Mouse (Mus musculus) heart, embryonic 10.5 days (tissue): Measurements from ENCODE around the gene Trim59. TPM values are rescaled to one million over a fixed set of nuclear protein-coding genes. Genes with fewer than 3 reads are reported as not detected.
"Not testable (repeated sequence)": the region's sequence is repeated elsewhere in the genome, so short reads cannot be mapped to it uniquely, and the experiment has no call there.

Experiments used
- DNase-seq: peaks from one replicate; pipeline ENCODE4 v3.0.0-alpha.2; 2017; ENCODE audit warnings: low spot score
- H3K27ac ChIP-seq: fragments of 300-500 bp; sonication (generic); 2 replicates; pipeline ENCODE4 v1.5.1; 2016; ENCODE audit warnings: mild to moderate bottlenecking
- H3K27me3 ChIP-seq: fragments of 300-500 bp; sonication (generic); 2 replicates; pipeline ENCODE4 v1.6.1; 2016; ENCODE audit warnings: mild to moderate bottlenecking; ENCODE audit not compliant: poor library complexity, insufficient read depth, severe bottlenecking
- H3K36me3 ChIP-seq: fragments of 300-500 bp; sonication (generic); 2 replicates; pipeline ENCODE4 v1.6.1; 2016; ENCODE audit warnings: mild to moderate bottlenecking, moderate library complexity
- H3K4me1 ChIP-seq: fragments of 300-500 bp; sonication (generic); 2 replicates; pipeline ENCODE4 v1.6.1; 2016; ENCODE audit warnings: mild to moderate bottlenecking
- H3K4me3 ChIP-seq: fragments of 300-500 bp; sonication (generic); 2 replicates; pipeline ENCODE4 v1.5.1; 2016; ENCODE audit warnings: mild to moderate bottlenecking, moderate library complexity
- H3K9me3 ChIP-seq: fragments of 300-500 bp; sonication (generic); 2 replicates; pipeline ENCODE4 v1.6.1; 2016; ENCODE audit warnings: mild to moderate bottlenecking, moderate library complexity
- WGBS: fragments of 180-500 bp; shearing (Covaris S2); methylation state at CpG from one replicate; pipeline ENCODE4 v1.1.7; 2016; 5-methylcytosine and 5-hydroxymethylcytosine counted together
- polyA plus RNA-seq: library from polyadenylated mRNA; unstranded; fragments of >200 nt; fragmentation: Nextera tagmentation; extraction: Ambion mirVana; gene quantifications from 2 replicates; pipeline ENCODE4 v1.2.1, GENCODE M21; 2016

Trim59 gene
- polyA plus RNA-seq, 1 experiment from 2014 or later = 122 TPM

- Histone ChIP-seq H3K36me3 (peaks cover 55% of the 10 kb centered on the region), H3K4me3 (peak overlapping the region; percentile 93), H3K4me1 (peaks cover 18% of the 10 kb centered on the region), H3K9me3 (no peaks in the 10 kb centered on the region), H3K27ac (no peak overlapping the region), H3K27me3 (no peaks in the 10 kb centered on the region)
- WGBS = 73% methylated on average over 5 of the region's 5 CpGs
- no peak for DNase-seq
Observed at GRCm38 (mm10) chr3:69041298-69041697, 3.3 kb downstream of the Trim59 start.

- DNase-seq = no peak
- Histone ChIP-seq H3K4me3 (0 out of 2 replicates have a peak overlapping the region, but pooled peaks have one; percentile 93), H3K4me1 (peaks cover 12% of the 10 kb centered on the region), H3K36me3 (peaks cover 65% of the 10 kb centered on the region), H3K9me3 (no peaks in the 10 kb centered on the region), H3K27ac (no peak overlapping the region), H3K27me3 (no peaks in the 10 kb centered on the region)
- WGBS = 83% methylated on average over 2 of the region's 2 CpGs
Observed at GRCm38 (mm10) chr3:69040105-69040504, 4.5 kb downstream of the Trim59 start.

GRCm38 (mm10) chr3:69026133-69026783, 18.3 kb downstream of the Trim59 start:
- peaks cover 96% of the 10 kb centered on the region for H3K36me3 ChIP-seq

DNA sequence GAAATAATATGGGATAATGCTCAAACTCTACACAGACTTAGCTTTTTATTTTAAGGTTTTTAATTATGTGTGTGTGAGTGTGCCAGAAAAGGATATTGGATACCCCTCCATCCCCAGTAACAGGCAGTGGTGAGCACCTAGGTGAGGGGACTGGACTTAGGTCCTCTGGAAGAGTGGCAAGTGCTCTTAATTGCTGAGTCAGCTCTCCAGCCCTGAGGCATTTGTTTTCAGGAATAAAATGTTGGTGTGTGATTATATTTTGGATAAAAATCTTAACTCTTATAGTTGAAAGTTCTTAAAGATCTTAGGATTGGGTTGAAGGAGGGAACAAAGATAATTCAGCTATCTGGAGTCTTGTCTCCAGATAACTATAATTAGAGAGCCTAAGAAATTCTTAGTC, 23.8 kb downstream of the Trim59 start:
- Histone ChIP-seq H3K27me3 (no peaks in the 10 kb centered on the region), H3K36me3 (peaks cover 97% of the 10 kb centered on the region), H3K27ac (no peak overlapping the region)

More at GRCm38 (mm10) chr3:69026133-69026783, 18.3 kb downstream of the Trim59 start:
- Histone ChIP-seq H3K27ac (no peak overlapping the region), H3K9me3 (no peaks in the 10 kb centered on the region), H3K4me1 (no peaks in the 10 kb centered on the region), H3K27me3 (no peaks in the 10 kb centered on the region), H3K4me3 (no peak overlapping the region)
- 88% methylated on average over 1 of the region's 1 CpGs for WGBS
- no peak for DNase-seq

DNA sequence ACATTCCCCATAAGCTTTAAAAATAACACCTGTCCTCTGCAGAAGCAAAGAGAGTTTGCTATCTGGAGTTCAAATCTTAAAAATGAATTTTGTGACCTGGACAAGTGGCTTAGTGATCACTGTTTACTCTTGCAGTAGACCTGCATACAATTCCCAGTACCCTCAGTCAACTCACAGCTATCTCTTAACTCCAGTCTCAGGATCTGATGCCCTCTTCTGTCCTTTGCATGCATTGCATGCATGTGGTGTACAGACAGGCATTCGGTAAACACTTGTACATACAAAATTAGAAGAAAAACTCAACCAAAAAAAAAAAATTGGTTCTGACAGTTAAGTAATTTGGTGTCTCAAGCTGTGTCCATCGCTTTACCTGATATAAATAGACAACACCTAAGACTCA, 24.3 kb downstream of the Trim59 start:
- no peak for DNase-seq
- no peaks in the 10 kb centered on the region for H3K4me1 ChIP-seq
- H3K27me3 ChIP-seq = no peaks in the 10 kb centered on the region
- H3K36me3 ChIP-seq = peaks cover 95% of the 10 kb centered on the region
- no peak overlapping the region for H3K4me3 ChIP-seq
- no peaks in the 10 kb centered on the region for H3K9me3 ChIP-seq
- no peak overlapping the region for H3K27ac ChIP-seq
- WGBS = 95% methylated on average over 2 of the region's 2 CpGs

More for the DNA sequence above, 23.8 kb downstream of the Trim59 start:
- Histone ChIP-seq H3K9me3 (no peaks in the 10 kb centered on the region), H3K4me3 (no peak overlapping the region), H3K4me1 (no peaks in the 10 kb centered on the region)
- no peak for DNase-seq

DNA sequence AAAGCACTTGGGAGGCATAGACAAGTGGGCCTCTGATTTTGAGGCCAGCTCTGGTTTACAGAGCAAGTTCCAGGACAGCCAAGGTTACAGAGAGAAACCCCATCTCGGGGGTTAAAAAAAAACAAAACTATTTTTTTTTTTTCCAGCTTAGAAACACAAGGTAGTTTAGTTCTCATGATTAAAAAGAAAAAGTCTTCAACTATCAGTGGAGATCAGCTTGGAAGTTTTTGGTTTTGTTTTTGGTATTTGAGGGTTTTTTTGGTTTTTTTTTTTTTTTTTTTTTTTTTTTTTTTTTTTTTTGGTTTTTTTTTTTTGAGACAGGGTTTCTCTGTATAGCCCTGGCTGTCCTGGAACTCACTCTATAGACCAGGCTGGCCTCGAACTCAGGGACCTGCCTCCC, 25.9 kb downstream of the Trim59 start:
- not testable (repeated sequence) for H3K4me1 ChIP-seq, H3K4me3 ChIP-seq, DNase-seq, H3K27ac ChIP-seq, H3K27me3 ChIP-seq, H3K9me3 ChIP-seq
- peaks cover 88% of the 10 kb centered on the region for H3K36me3 ChIP-seq
- WGBS = 90% methylated on average over 2 of the region's 2 CpGs

DNA sequence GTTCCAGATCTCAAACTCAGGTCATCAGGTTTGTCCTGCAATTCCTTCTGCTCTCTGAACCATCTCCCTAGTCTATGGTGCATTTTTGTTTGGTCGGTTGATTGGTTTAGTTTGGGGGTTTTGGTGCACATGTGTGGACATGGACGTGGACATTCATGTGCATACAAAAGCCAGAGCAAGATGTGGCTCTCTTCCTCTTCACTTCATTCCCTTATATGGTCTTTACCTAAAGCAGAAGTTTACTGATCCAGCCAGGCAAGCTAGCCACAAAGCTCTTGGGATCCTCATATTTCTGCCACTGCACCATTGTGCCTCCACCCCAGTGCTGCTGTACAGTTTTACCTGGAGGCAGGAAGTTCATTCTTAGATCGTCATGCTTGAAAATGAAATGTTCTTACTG, 27.4 kb downstream of the Trim59 start:
- H3K4me3 ChIP-seq = no peak overlapping the region
- H3K27ac ChIP-seq = no peak overlapping the region
- no peaks in the 10 kb centered on the region for H3K4me1 ChIP-seq
- no peak for DNase-seq
- no peaks in the 10 kb centered on the region for H3K9me3 ChIP-seq
- H3K36me3 ChIP-seq = peaks cover 86% of the 10 kb centered on the region
- WGBS = 91% methylated on average over 3 of the region's 3 CpGs
- H3K27me3 ChIP-seq = no peaks in the 10 kb centered on the region

- no peaks in the 10 kb centered on the region for H3K9me3 ChIP-seq
- no peak overlapping the region for H3K4me3 ChIP-seq
- H3K36me3 ChIP-seq = peaks cover 26% of the 10 kb centered on the region
- H3K27me3 ChIP-seq = no peaks in the 10 kb centered on the region
- WGBS = 57% methylated on average over 2 of the region's 2 CpGs
- DNase-seq = no peak
- H3K4me1 ChIP-seq = peaks cover 6% of the 10 kb centered on the region; the same call in 1 of the 2 replicates
- H3K27ac ChIP-seq = no peak overlapping the region
Observed at GRCm38 (mm10) chr3:69008873-69009272, 35.7 kb downstream of the Trim59 start.

DNA sequence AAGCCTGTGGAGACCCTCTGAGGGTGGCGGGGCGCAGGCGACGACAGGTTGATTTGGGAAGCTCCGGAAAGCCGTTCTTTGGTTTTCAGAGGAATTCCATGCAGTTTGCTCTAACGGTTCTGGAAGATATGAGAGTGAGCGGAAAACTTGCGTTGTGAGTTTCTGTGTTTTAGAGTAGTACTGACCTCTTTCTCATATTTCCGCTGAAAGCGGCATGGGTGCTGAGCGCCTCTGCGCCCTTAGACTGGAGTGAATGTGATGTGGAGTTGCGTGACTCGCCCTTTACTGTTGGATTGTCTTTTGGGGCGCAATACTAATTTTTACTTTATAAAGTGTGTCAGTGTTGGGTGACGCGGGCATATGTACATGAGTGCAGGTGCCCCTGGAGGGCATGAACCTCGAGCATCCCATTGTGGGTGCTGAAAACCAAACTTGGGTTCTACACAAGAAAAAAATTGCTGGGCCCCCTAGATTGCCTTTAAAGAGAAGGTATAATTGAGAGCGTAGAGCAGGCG, 38.3 kb downstream of the Trim59 start:
- Histone ChIP-seq H3K4me1 (peaks cover 6% of the 10 kb centered on the region; the same call in 1 of the 2 replicates), H3K4me3 (peak overlapping the region; percentile 89), H3K27ac (peak overlapping the region; percentile 95), H3K36me3 (peaks cover 12% of the 10 kb centered on the region; the same call in 1 of the 2 replicates), H3K27me3 (no peaks in the 10 kb centered on the region), H3K9me3 (no peaks in the 10 kb centered on the region)
- WGBS = 6% methylated on average over 21 of the region's 21 CpGs
- no peak for DNase-seq

- H3K36me3 ChIP-seq = peaks cover 12% of the 10 kb centered on the region; the same call in 1 of the 2 replicates
- peak overlapping the region; percentile 89 for H3K4me3 ChIP-seq
- H3K4me1 ChIP-seq = peaks cover 6% of the 10 kb centered on the region; the same call in 1 of the 2 replicates
- WGBS = under 1% methylated on average over 71 of the region's 72 CpGs
- peak; percentile 92 for DNase-seq
- no peaks in the 10 kb centered on the region for H3K27me3 ChIP-seq
- peak overlapping the region; percentile 95 for H3K27ac ChIP-seq
- H3K9me3 ChIP-seq = no peaks in the 10 kb centered on the region
Observed at GRCm38 (mm10) chr3:69005338-69006245, 39.0 kb downstream of the Trim59 start.

DNA sequence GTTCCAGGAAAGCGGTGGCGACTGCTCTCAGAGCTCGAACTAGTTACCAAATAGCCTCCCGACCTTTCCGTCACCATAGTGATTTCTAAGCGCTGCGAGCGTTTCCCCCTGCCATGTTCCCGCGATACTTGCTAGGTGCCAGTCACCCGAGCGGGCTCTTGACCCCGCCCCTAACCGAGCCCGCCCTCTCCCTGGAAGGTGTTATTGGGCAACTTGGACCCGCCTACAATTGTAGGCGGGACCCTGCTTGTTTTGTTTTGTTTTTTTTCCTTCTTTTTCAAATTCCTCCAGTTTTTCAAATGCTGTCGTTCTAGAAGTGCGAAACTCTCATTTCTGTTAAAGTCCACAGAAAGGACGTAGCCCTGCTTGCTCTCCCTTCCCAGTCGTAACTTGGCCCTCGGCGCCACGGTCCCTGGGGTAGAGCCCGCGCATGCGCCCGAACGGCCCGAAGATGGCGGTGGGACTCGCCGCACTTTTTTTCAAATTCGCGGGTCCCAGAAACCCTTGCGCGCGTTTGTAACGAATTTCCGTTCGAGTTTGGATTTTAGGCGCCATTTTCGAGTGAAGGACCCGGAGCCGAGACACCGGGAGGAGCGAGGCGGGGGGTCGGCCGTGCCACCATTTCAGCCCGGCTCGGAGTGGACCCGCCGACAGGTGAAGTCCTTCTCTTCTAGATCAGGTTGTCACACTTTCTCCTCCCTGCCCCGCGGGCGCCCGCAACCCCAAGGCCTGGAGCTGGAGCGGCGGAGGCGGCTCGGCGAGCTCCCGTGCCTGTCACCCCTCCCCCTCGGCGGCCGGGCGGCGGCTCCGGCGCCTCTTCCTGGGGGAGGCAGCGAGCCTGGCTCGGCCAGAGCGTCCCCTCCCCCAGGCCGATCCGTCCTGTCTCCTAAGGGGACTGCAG, 39.9 kb downstream of the Trim59 start, which contains the start of the genes Ift80 and Smc4:
Gene Ift80, minus strand, starts transcription at position 134 of the 901 bp plus-strand sequence.
Gene Smc4, plus strand, starts transcription at position 302 of the 901 bp plus-strand sequence.
- H3K27me3 ChIP-seq = no peaks in the 10 kb centered on the region

GRCm38 (mm10) chr3:69004055-69004436, 40.5 kb downstream of the Trim59 start:
- peak overlapping the region; percentile 89 for H3K4me3 ChIP-seq

More for the DNA sequence above, 39.9 kb downstream of the Trim59 start, which contains the start of the genes Ift80 and Smc4:
- H3K9me3 ChIP-seq = no peaks in the 10 kb centered on the region
- WGBS = under 1% methylated on average over 76 of the region's 76 CpGs
- peaks cover 6% of the 10 kb centered on the region; the same call in 1 of the 2 replicates for H3K36me3 ChIP-seq
- H3K4me3 ChIP-seq = peak within 1 kb of the TSS; percentile 89
- H3K4me1 ChIP-seq = peaks cover 6% of the 10 kb centered on the region; the same call in 1 of the 2 replicates
- H3K27ac ChIP-seq = peak within 1 kb of the TSS; percentile 95
- DNase-seq = peak; percentile 99

More at GRCm38 (mm10) chr3:69004055-69004436, 40.5 kb downstream of the Trim59 start:
- Histone ChIP-seq H3K27me3 (no peaks in the 10 kb centered on the region), H3K36me3 (peaks cover 3% of the 10 kb centered on the region; the same call in 1 of the 2 replicates), H3K9me3 (no peaks in the 10 kb centered on the region), H3K4me1 (peaks cover 6% of the 10 kb centered on the region; the same call in 1 of the 2 replicates), H3K27ac (peak overlapping the region; percentile 95)
- no peak for DNase-seq
- 3% methylated on average over 7 of the region's 7 CpGs for WGBS
